Mouse (Mus musculus) liver, adult (tissue): ENCODE results near the gene Dclk1.

Experiments
- GATA4 ChIP-seq: IDR thresholded peaks from 2 replicates; pipeline ENCODE4 v1.6.1; 2014; ENCODE audit warnings: mild to moderate bottlenecking, low read length; ENCODE audit not compliant: insufficient replicate concordance

The Dclk1 gene

GRCm38 (mm10) chr3:55397752-55398693 is 155.9 kb downstream of the Dclk1 start:
- no peak for TF ChIP-seq GATA4

GRCm38 (mm10) chr3:55401236-55401635 is 159.1 kb downstream of the Dclk1 start:
- no peak for TF ChIP-seq GATA4

DNA sequence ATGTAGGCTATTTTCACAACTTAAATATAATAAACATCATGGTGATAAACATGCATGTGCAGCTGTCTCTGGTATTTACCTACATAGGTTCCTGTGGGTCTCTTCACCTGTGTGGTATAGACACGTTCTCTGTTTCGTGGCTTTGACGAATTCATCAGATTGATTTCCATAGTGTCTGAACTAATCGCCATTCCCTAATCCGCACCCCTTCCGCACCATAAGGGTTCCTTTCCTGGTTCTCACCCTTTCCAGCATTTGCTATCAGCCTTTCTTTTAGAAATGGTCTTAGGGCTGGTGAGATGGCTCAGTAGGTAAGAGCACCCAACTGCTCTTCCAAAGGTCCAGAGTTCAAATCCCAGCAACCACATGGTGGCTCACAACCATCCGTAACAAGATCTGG is 162.6 kb downstream of the Dclk1 start:
- no peak for TF ChIP-seq GATA4

- TF ChIP-seq GATA4 = no peak
Measured at GRCm38 (mm10) chr3:55406616-55407015, 164.5 kb downstream of the Dclk1 start.

- TF ChIP-seq GATA4 = no peak
Measured at GRCm38 (mm10) chr3:55411547-55411946, 169.4 kb downstream of the Dclk1 start.

DNA sequence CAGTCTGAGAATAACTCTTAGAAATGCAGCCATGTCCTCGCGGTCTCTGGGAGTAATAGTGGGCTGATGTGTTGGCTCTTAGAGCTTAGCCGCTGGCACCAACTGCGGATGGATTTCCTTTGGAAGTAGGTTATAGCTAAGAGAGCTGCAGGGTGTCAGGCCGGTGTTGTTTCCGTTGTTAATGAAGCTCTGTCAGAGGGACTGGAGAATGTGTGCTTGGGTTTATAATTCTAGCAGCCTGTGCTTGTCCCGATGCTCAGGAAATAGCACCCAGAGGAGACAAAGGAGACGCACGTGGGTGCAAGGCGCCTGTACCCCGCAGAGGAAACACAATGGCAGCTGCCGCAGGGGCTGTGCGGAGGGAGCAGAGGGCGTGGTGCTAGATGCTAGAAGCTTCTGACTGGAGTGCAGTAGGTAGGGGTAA is 173.4 kb downstream of the Dclk1 start:
- no peak for TF ChIP-seq GATA4

DNA sequence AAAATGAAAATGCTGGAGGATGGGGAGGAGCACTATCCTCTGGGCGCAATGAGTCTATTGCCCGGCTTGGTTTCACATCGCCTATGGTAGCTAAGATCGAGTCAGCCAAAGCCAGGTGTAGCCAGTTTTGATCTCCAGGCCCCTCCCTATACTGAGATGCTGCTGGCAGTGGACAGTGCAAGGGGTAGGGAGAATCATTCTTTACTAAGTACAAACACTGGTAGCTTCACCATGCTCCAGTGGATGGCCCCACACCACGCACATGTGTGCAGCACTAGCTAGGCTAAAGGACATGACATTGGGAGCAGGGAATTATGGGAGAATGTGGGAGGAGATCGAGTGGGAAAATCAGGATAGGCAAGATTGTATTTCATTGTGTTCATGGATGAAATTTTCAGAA is 176.7 kb downstream of the Dclk1 start:
- TF ChIP-seq GATA4 = no peak

DNA sequence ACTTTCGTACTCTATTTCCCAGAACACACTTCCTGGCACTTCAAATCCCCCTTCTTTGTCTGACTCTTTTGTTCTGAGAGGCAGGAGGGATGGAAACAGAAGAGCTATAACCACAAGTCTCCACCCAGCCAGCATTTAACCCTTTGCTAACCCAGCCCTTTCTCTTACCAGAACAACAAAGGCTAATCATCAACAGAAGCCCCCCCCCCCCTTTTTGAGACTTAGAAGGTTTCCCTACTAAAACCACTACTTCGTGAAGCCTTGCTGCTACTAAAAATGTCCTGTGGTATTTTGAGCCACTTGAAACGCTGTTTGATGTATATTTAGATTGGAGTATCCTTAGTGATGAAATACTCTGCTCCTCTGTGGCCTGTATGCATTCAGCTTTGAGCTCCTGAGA is 177.2 kb downstream of the Dclk1 start:
- TF ChIP-seq GATA4 = no peak

- TF ChIP-seq GATA4 = no peak
Measured at GRCm38 (mm10) chr3:55420436-55421083, 178.4 kb downstream of the Dclk1 start.

DNA sequence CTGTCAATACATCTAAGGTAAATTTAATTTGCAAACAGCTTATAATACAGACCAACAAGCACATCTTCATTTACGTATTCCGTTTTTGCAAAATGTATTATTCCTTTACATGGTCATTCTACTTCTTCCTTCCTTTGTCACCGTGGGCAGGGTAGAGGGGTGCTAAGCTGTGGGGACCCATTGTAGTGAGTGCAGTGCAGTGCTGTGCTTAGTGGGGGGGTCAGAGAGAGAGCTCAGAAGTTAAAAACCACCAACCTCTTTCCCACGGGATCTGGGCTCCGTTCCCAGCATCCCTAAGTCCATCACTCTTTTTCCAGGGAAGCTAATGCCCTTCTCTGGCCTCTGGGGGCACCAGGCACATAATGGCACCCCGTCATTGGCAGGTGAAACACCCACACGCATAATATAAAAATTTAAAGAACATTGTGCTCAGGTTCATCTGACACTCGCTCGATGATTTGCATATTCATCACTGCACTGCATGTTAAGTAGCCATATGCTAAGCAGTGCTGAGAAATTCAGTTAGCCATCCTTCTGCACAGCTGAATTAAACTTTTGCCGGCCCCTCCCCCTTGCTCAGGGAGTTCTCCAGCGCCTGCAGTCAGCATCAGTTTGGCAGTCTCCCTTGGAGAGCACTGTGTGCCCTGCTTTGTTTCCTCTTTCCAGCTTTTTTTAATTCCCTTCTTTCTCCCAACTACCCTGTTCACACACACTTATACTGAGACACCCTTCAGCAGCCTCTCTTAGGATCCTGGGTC is 181.7 kb downstream of the Dclk1 start:
- no peak for TF ChIP-seq GATA4

DNA sequence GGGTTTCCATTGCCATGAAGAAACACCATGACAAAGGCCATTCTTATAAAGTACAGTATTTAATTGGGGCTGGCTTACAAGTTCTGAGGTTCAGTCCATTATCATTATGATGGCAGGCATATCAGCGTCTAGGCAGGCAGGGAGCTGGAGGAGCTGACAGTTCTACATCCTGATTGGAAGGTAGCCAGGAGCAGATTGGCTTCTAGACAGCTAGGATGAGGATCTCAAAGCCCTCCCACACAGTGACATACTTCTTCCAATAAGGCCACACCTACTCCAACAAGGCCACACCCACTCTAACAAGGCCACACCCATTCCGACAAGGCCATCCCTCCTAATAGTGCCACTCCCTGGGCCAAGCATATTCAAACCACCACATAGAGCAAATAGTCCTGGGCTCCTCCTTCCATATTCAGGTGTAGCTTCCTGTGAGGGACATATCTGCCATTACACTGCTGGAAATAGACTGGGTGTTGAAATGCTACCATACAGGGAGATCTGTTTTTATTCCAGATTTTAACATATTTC is 187.9 kb downstream of the Dclk1 start:
- TF ChIP-seq GATA4 = no peak

DNA sequence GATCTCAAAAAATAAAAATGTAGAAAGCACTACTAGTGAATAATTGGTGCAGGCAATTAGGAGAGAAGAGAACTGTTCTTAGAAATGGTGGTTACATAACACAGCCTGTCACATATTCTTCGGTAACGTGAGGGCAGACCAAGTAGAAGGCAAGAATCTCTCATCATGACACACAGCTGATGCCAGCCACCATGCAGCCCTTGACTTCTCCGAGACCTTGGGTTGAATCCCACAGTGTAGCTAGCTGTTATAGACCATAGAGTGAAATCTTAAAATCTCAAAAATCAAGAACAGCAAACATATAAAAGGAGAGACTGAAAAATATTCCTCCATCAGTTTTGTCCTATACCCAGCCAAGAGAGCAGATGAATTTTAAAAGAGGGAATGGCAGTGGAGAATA is 189.1 kb downstream of the Dclk1 start:
- TF ChIP-seq GATA4 = no peak

- no peak for TF ChIP-seq GATA4
Measured at GRCm38 (mm10) chr3:55434276-55434675, 192.1 kb downstream of the Dclk1 start.

DNA sequence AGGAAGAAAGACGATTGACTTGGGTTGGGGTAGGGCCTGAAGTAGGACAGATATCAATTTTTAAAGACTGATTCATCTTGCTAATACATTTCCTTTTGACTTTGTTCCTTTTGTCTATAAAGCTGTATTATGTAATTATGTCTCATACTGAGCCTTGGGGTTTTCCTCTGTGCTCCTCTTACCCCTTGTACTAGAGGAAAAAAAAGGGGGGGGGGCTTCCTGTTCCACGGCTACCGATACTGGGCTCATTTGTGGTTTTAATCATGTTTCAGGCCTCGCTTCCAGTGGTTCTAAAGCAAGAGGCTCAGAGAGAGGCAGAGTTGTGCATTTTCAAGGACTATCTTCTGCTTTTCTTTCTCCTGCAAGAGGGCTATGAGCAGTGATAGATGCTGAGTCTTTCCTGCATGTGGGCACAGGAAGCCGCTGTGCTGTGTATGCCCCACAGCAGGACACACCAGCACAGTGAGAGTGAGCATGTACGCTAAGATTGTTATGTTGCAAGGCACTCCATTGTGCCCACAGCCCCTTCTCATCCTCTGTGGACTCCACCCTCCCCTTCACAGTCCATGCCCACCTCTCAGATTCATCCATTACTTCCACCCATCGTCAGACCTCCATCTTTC is 196.8 kb downstream of the Dclk1 start:
- no peak for TF ChIP-seq GATA4

DNA sequence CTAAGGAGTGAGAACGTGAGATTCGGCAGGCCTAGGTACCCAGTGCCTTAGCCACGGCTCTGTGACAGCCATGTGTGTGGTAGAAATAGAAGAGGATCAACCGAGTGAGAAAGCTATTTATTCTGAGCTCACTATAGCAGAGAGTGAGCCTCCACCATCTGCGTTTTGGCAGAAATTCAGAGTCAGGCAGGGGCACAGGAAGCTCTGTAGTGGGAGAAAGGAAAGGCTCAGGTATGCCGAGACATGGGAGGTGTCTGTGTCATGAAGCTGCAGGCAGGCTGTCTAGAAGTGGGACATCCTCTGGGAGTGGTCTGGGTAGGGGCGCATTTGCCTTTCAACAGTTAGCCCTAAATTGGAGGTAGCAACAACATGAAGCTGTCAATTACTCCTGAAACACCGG is 198.2 kb downstream of the Dclk1 start:
- no peak for TF ChIP-seq GATA4

- no peak for TF ChIP-seq GATA4
Measured at GRCm38 (mm10) chr3:55442012-55442645, 200.0 kb downstream of the Dclk1 start.
